Mouse (Mus musculus): ENCODE results near the gene Ptf1a. TPM values are rescaled to one million over a fixed set of nuclear protein-coding genes. Genes with fewer than 3 reads are reported as not detected.
A peak's percentile ranks its signal among the peaks of the same experiment; 100 is the strongest.

Gene Ptf1a
- polyA plus RNA-seq, 1 experiment from 2014 or later = 7.3 TPM

- 89% methylated on average over 6 of the region's 6 CpGs for WGBS
- Histone ChIP-seq H3K27me3 (replicated peaks; ENCODE audit: control insufficient read depth, insufficient read depth, low read length) (peaks cover 30% of the 10 kb centered on the region), H3K9ac (ENCODE audit: low read length) (no peak overlapping the region), H3K4me2 (ENCODE audit: low read length) (no peak overlapping the region), H3K27ac (ENCODE audit: low read depth) (no peak overlapping the region), H3K4me3 (ENCODE audit: low read depth, low read length) (no peak overlapping the region), H3K36me3 (ENCODE audit: control insufficient read depth, insufficient read depth, low read length) (no peaks in the 10 kb centered on the region), H3K9me3 (ENCODE audit: control insufficient read depth, low read length) (no peaks in the 10 kb centered on the region), H3K4me1 (replicated peaks; ENCODE audit: control insufficient read depth, insufficient read depth, low read length) (no peaks in the 10 kb centered on the region)
- no peak for DNase-seq (ENCODE audit: low spot score)
- ATAC-seq (replicated peaks; ENCODE audit: low FRiP score, low TSS enrichment, low read depth) = no peak
These were observed 22.4 kb upstream of the Ptf1a start for GRCm38 (mm10) chr2:19423086-19423485.

- Histone ChIP-seq H3K27me3 (replicated peaks; ENCODE audit: control insufficient read depth, insufficient read depth, low read length) (peaks cover 78% of the 10 kb centered on the region), H3K36me3 (ENCODE audit: control insufficient read depth, insufficient read depth, low read length) (no peaks in the 10 kb centered on the region), H3K9ac (ENCODE audit: low read length) (no peak overlapping the region), H3K4me2 (ENCODE audit: low read length) (no peak overlapping the region), H3K4me1 (replicated peaks; ENCODE audit: control insufficient read depth, insufficient read depth, low read length) (no peaks in the 10 kb centered on the region), H3K27ac (ENCODE audit: low read depth) (no peak overlapping the region), H3K9me3 (ENCODE audit: control insufficient read depth, low read length) (no peaks in the 10 kb centered on the region), H3K4me3 (ENCODE audit: low read depth, low read length) (no peak overlapping the region)
- 3% methylated on average over 10 of the region's 10 CpGs for WGBS
- DNase-seq (ENCODE audit: low spot score) = peak; percentile 88
- no peak for ATAC-seq (replicated peaks; ENCODE audit: low FRiP score, low TSS enrichment, low read depth)
These were observed 16.4 kb upstream of the Ptf1a start for GRCm38 (mm10) chr2:19429031-19429430.

GRCm38 (mm10) chr2:19429691-19430690 is 15.5 kb upstream of the Ptf1a start:
- ATAC-seq (replicated peaks; ENCODE audit: low FRiP score, low TSS enrichment, low read depth) (no peak), DNase-seq (ENCODE audit: low spot score) (peak; percentile 59)
- Histone ChIP-seq H3K4me1 (replicated peaks; ENCODE audit: control insufficient read depth, insufficient read depth, low read length) (no peaks in the 10 kb centered on the region), H3K4me3 (ENCODE audit: low read depth, low read length) (no peak overlapping the region), H3K27me3 (replicated peaks; ENCODE audit: control insufficient read depth, insufficient read depth, low read length) (peaks cover 80% of the 10 kb centered on the region), H3K9ac (ENCODE audit: low read length) (no peak overlapping the region), H3K4me2 (ENCODE audit: low read length) (no peak overlapping the region), H3K27ac (ENCODE audit: low read depth) (no peak overlapping the region), H3K36me3 (ENCODE audit: control insufficient read depth, insufficient read depth, low read length) (no peaks in the 10 kb centered on the region), H3K9me3 (ENCODE audit: control insufficient read depth, low read length) (no peaks in the 10 kb centered on the region)
- WGBS = 4% methylated on average over 31 of the region's 31 CpGs

GRCm38 (mm10) chr2:19430746-19431145 is 14.7 kb upstream of the Ptf1a start:
- peak overlapping the region; percentile 22 for H3K4me2 ChIP-seq (ENCODE audit: low read length)

GRCm38 (mm10) chr2:19431186-19431585 is 14.3 kb upstream of the Ptf1a start:
- Histone ChIP-seq H3K9ac (ENCODE audit: low read length) (no peak overlapping the region), H3K27me3 (replicated peaks; ENCODE audit: control insufficient read depth, insufficient read depth, low read length) (peaks cover 88% of the 10 kb centered on the region), H3K4me2 (ENCODE audit: low read length) (peak overlapping the region; percentile 22; the same call in 1 of the 2 replicates), H3K4me3 (ENCODE audit: low read depth, low read length) (no peak overlapping the region), H3K9me3 (ENCODE audit: control insufficient read depth, low read length) (no peaks in the 10 kb centered on the region), H3K36me3 (ENCODE audit: control insufficient read depth, insufficient read depth, low read length) (no peaks in the 10 kb centered on the region), H3K27ac (ENCODE audit: low read depth) (no peak overlapping the region), H3K4me1 (replicated peaks; ENCODE audit: control insufficient read depth, insufficient read depth, low read length) (no peaks in the 10 kb centered on the region)
- no peak for ATAC-seq (replicated peaks; ENCODE audit: low FRiP score, low TSS enrichment, low read depth)
- DNase-seq (ENCODE audit: low spot score) = peak; percentile 63
- under 1% methylated on average over 18 of the region's 18 CpGs for WGBS

More at GRCm38 (mm10) chr2:19430746-19431145, 14.7 kb upstream of the Ptf1a start:
- under 1% methylated on average over 33 of the region's 33 CpGs for WGBS
- H3K27me3 ChIP-seq (replicated peaks; ENCODE audit: control insufficient read depth, insufficient read depth, low read length) = peaks cover 83% of the 10 kb centered on the region
- no peaks in the 10 kb centered on the region for H3K9me3 ChIP-seq (ENCODE audit: control insufficient read depth, low read length)
- ATAC-seq (replicated peaks; ENCODE audit: low FRiP score, low TSS enrichment, low read depth) (no peak), DNase-seq (ENCODE audit: low spot score) (no peak)
- no peak overlapping the region for H3K4me3 ChIP-seq (ENCODE audit: low read depth, low read length)
- no peak overlapping the region for H3K27ac ChIP-seq (ENCODE audit: low read depth)
- no peaks in the 10 kb centered on the region for H3K36me3 ChIP-seq (ENCODE audit: control insufficient read depth, insufficient read depth, low read length)
- no peaks in the 10 kb centered on the region for H3K4me1 ChIP-seq (replicated peaks; ENCODE audit: control insufficient read depth, insufficient read depth, low read length)
- H3K9ac ChIP-seq (ENCODE audit: low read length) = no peak overlapping the region

- Histone ChIP-seq H3K9me3 (ENCODE audit: control insufficient read depth, low read length) (no peaks in the 10 kb centered on the region), H3K4me2 (ENCODE audit: low read length) (no peak overlapping the region), H3K9ac (ENCODE audit: low read length) (no peak overlapping the region), H3K4me3 (ENCODE audit: low read depth, low read length) (no peak overlapping the region), H3K27ac (ENCODE audit: low read depth) (no peak overlapping the region), H3K27me3 (replicated peaks; ENCODE audit: control insufficient read depth, insufficient read depth, low read length) (peaks cover 82% of the 10 kb centered on the region), H3K36me3 (ENCODE audit: control insufficient read depth, insufficient read depth, low read length) (no peaks in the 10 kb centered on the region), H3K4me1 (replicated peaks; ENCODE audit: control insufficient read depth, insufficient read depth, low read length) (no peaks in the 10 kb centered on the region)
- WGBS = 3% methylated on average over 40 of the region's 41 CpGs
- DNase-seq (ENCODE audit: low spot score) (no peak), ATAC-seq (replicated peaks; ENCODE audit: low FRiP score, low TSS enrichment, low read depth) (0 out of 2 replicates have a peak, but pooled peaks have one; percentile 53)
These were observed 13.7 kb upstream of the Ptf1a start for GRCm38 (mm10) chr2:19431614-19432323.

GRCm38 (mm10) chr2:19444346-19444745 is 1.1 kb upstream of the Ptf1a start:
- H3K27me3 ChIP-seq (replicated peaks; ENCODE audit: control insufficient read depth, insufficient read depth, low read length) = peaks cover 85% of the 10 kb centered on the region
- peaks cover 6% of the 10 kb centered on the region; the same call in 1 of the 2 replicates for H3K4me1 ChIP-seq (replicated peaks; ENCODE audit: control insufficient read depth, insufficient read depth, low read length)
- H3K9ac ChIP-seq (ENCODE audit: low read length) = no peak overlapping the region
- no peak for ATAC-seq (replicated peaks; ENCODE audit: low FRiP score, low TSS enrichment, low read depth)
- no peak overlapping the region for H3K4me3 ChIP-seq (ENCODE audit: low read depth, low read length)
- H3K27ac ChIP-seq (ENCODE audit: low read depth) = no peak overlapping the region
- H3K9me3 ChIP-seq (ENCODE audit: control insufficient read depth, low read length) = no peaks in the 10 kb centered on the region
- no peaks in the 10 kb centered on the region for H3K36me3 ChIP-seq (ENCODE audit: control insufficient read depth, insufficient read depth, low read length)
- 1% methylated on average over 9 of the region's 9 CpGs for WGBS
- no peak for DNase-seq (ENCODE audit: low spot score)
- H3K4me2 ChIP-seq (ENCODE audit: low read length) = no peak overlapping the region

GRCm38 (mm10) chr2:19445871-19446501 is 523 bp downstream of the Ptf1a start:
- Histone ChIP-seq H3K36me3 (ENCODE audit: control insufficient read depth, insufficient read depth, low read length) (no peaks in the 10 kb centered on the region), H3K27ac (ENCODE audit: low read depth) (no peak overlapping the region), H3K27me3 (replicated peaks; ENCODE audit: control insufficient read depth, insufficient read depth, low read length) (peaks cover 98% of the 10 kb centered on the region), H3K9me3 (ENCODE audit: control insufficient read depth, low read length) (no peaks in the 10 kb centered on the region), H3K4me2 (ENCODE audit: low read length) (peak overlapping the region; percentile 44), H3K4me3 (ENCODE audit: low read depth, low read length) (peak overlapping the region; percentile 25), H3K4me1 (replicated peaks; ENCODE audit: control insufficient read depth, insufficient read depth, low read length) (peaks cover 6% of the 10 kb centered on the region; the same call in 1 of the 2 replicates), H3K9ac (ENCODE audit: low read length) (no peak overlapping the region)
- ATAC-seq (replicated peaks; ENCODE audit: low FRiP score, low TSS enrichment, low read depth) (no peak), DNase-seq (ENCODE audit: low spot score) (peak; percentile 65)
- under 1% methylated on average over 67 of the region's 67 CpGs for WGBS

All from intestine, embryonic 14.5 days (tissue).